Mouse (Mus musculus) liver, postnatal 0 days (tissue): ENCODE measurements around the gene Olfr1226. TPM values are rescaled to one million over a fixed set of nuclear protein-coding genes. Genes with fewer than 3 reads are reported as not detected.
"Not testable (repeated sequence)": the region's sequence is repeated elsewhere in the genome, so short reads cannot be mapped to it uniquely, and the experiment has no call there.

Source experiments
- ATAC-seq: fragments of 200-750 bp; cut with Nextera tagmentation; 2 replicates; pipeline ENCODE4 v1.8.0; 2017; ENCODE audit warnings: mild to moderate bottlenecking, moderate library complexity
- DNase-seq: peaks from one replicate; pipeline ENCODE4 v3.0.0-alpha.2; 2016
- H3K27ac ChIP-seq: fragments of 300-500 bp; sonication (generic); 2 replicates; pipeline ENCODE4 v1.5.1; 2014; ENCODE audit warnings: antibody characterized with exemption, moderate library complexity, mild to moderate bottlenecking, low read depth
- H3K27me3 ChIP-seq: fragments of 300-500 bp; sonication (generic); 2 replicates; pipeline ENCODE4 v1.6.1; 2014; ENCODE audit warnings: low read length, control low read depth, mixed read lengths; ENCODE audit not compliant: insufficient read depth
- H3K36me3 ChIP-seq: fragments of 300-500 bp; sonication (generic); replicated peaks from 2 replicates; pipeline ENCODE4 v1.6.1; 2014; ENCODE audit warnings: mild to moderate bottlenecking, control low read depth, low read length, moderate library complexity, mixed read lengths; ENCODE audit not compliant: insufficient read depth
- H3K4me1 ChIP-seq: fragments of 300-500 bp; sonication (generic); 2 replicates; pipeline ENCODE4 v1.6.1; 2014; ENCODE audit warnings: antibody characterized with exemption, mild to moderate bottlenecking, control low read depth; ENCODE audit not compliant: insufficient read depth
- H3K4me2 ChIP-seq: fragments of 300-500 bp; sonication (generic); 2 replicates; pipeline ENCODE4 v1.6.1; 2014; ENCODE audit warnings: low read depth, mild to moderate bottlenecking, low read length, moderate library complexity, mixed read lengths
- H3K4me3 ChIP-seq: fragments of 300-500 bp; sonication (generic); 2 replicates; pipeline ENCODE4 v1.5.1; 2014; ENCODE audit warnings: low read depth, low read length
- H3K9ac ChIP-seq: fragments of 300-500 bp; sonication (generic); replicated peaks from 2 replicates; pipeline ENCODE4 v1.6.1; 2014; ENCODE audit warnings: mild to moderate bottlenecking, moderate library complexity
- H3K9me3 ChIP-seq: fragments of 300-500 bp; sonication (generic); 2 replicates; pipeline ENCODE4 v1.6.1; 2016; ENCODE audit warnings: mild to moderate bottlenecking, control low read depth, low read length, mixed read lengths
- CTCF ChIP-seq: sonication (generic); IDR thresholded peaks from 2 replicates; pipeline ENCODE4 v1.5.1; 2016; ENCODE audit warnings: antibody characterized with exemption, low read depth
- EP300 ChIP-seq: IDR thresholded peaks from 2 replicates; pipeline ENCODE4 v1.6.1; 2016; ENCODE audit warnings: antibody characterized with exemption, low read depth, mild to moderate bottlenecking
- WGBS: fragments of 180-500 bp; shearing (Covaris S2); extraction: QIAGEN DNeasy Blood & Tissue Kit; methylation state at CpG from one replicate; pipeline ENCODE4 v1.1.7; 2014; ENCODE audit not compliant: insufficient replicate concordance; 5-methylcytosine and 5-hydroxymethylcytosine counted together
- polyA plus RNA-seq: library from polyadenylated mRNA; unstranded; fragments of >200 nt; fragmentation: Nextera tagmentation; extraction: Ambion mirVana; gene quantifications from 2 replicates; pipeline ENCODE4 v1.2.1, GENCODE M21; 2015

Gene Olfr1226
- polyA plus RNA-seq = not detected in 2 replicates

DNA sequence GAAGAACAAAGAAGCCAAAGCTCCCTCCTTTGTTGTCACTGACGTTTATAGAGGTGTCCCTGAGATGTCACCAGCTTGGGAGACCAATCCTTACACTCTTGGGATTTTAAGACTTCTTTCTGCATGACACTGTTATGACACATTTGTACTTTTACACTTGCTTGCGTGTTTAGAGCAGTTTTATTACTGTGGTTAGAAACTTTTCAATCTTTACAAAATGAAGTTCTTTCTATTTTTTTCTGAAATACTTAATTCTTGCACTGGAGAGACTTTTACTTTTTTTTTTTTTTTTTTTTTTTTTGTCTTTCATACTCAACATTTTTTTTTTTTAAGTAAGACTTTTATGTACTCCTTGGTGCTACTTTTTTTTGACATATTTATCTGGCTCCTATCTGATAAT lies at the start of gene Olfr1226:
Olfr1226 (minus strand) TSS at position 101 of the 400 bp plus-strand sequence.
- Histone ChIP-seq H3K27me3 (no peaks in the 10 kb centered on the region), H3K4me3 (no peak within 1 kb of the TSS), H3K9me3 (no peaks in the 10 kb centered on the region; the same call in 1 of the 2 replicates), H3K4me1 (no peaks in the 10 kb centered on the region), H3K9ac (no peak within 1 kb of the TSS), H3K4me2 (no peak within 1 kb of the TSS), H3K27ac (no peak within 1 kb of the TSS), H3K36me3 (no peaks in the 10 kb centered on the region)
- ATAC-seq (no peak), DNase-seq (no peak)
- no peak for TF ChIP-seq CTCF
- TF ChIP-seq EP300 = no peak
- WGBS = 55% methylated on average over 2 of the region's 2 CpGs

DNA sequence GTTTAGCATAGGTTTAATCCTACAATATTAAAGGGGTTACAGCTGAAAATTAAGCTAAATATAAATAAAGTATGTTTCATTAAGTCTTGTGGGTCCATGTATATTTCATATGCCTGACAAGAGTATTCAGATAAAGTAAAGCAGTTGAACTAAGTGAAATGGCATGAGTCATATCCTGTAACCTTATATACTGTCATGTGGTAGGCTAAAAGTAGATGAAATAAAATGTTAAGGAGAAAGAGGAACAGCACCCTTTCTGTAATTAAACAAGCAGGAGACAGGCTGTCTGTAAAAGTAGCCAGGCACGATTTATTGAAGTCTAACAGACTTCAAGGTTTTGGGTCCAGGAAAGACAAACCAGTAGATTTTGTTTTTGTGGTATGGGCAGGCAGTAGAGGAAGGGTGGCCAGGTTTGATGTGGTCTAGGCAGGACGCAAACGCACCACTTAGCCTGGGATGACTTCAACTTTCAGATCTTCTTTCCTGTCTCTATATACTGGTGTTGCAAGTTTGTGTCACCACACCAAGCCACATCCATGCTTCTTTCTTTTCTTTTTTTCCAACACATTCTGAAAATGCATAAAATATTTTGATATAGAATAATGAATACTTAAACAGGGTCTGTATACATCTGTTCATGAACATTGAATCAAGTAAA lies 3.4 kb downstream of the Olfr1226 start:
- Histone ChIP-seq H3K4me3 (no peak overlapping the region), H3K9ac (no peak overlapping the region), H3K9me3 (no peaks in the 10 kb centered on the region; the same call in 1 of the 2 replicates), H3K4me2 (no peak overlapping the region), H3K27ac (no peak overlapping the region), H3K27me3 (no peaks in the 10 kb centered on the region), H3K4me1 (no peaks in the 10 kb centered on the region), H3K36me3 (no peaks in the 10 kb centered on the region)
- ATAC-seq (no peak), DNase-seq (no peak)
- TF ChIP-seq EP300 = no peak
- no peak for TF ChIP-seq CTCF
- 39% methylated on average over 3 of the region's 3 CpGs for WGBS

DNA sequence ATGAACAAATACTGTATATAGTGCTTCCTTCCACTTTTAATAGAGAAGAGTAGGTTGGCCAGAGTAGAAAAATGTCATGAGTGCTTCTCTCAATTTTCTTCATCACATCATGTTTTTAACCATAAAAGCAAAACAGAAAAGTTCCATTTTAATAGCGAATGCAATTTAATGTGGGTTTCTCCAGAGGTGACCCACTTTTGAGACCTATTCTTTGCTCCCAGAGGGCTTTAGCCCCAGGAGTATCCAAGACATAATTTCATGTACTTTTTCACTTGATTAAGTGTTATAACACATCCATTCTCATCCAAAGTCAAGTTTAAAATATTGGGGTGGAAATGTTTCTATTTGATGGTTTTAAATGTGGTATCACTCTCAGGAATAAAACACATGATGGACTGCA lies 25.3 kb downstream of the Olfr1226 start, which contains the start of gene Olfr1225:
Olfr1225 (minus strand) TSS at position 101 of the 400 bp plus-strand sequence.
- WGBS = 79% methylated on average over 1 of the region's 1 CpGs
- no peaks in the 10 kb centered on the region; the same call in 1 of the 2 replicates for H3K9me3 ChIP-seq
- no peak within 1 kb of the TSS for H3K9ac ChIP-seq
- H3K4me3 ChIP-seq = no peak within 1 kb of the TSS
- H3K4me2 ChIP-seq = no peak within 1 kb of the TSS
- DNase-seq (no peak), ATAC-seq (no peak)
- H3K27ac ChIP-seq = no peak within 1 kb of the TSS
- no peaks in the 10 kb centered on the region for H3K4me1 ChIP-seq
- H3K27me3 ChIP-seq = no peaks in the 10 kb centered on the region
- no peaks in the 10 kb centered on the region for H3K36me3 ChIP-seq
- no peak for TF ChIP-seq EP300
- TF ChIP-seq CTCF = no peak

DNA sequence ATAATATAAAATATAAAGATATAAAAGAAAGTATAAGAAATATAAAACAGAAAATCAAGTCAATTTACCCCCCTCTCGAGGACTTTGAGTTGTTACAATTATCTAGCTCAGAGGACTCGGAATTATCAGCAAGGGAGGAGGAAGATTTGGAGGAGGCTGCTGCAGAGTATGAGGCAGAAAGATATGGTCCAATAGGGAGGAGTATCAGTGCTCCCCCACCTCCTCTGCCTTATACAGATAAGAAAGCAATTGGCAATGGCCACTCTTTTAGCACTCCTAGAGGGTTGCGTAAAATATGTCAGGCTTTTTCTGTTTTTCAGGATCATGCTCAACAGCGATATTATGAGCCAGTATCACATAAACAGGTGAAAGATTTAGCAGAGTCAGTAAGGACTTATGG lies 35.1 kb downstream of the Olfr1226 start:
- H3K9me3 ChIP-seq, DNase-seq, H3K4me2 ChIP-seq, H3K4me3 ChIP-seq, H3K9ac ChIP-seq, H3K27me3 ChIP-seq, H3K4me1 ChIP-seq, ATAC-seq, H3K27ac ChIP-seq, H3K36me3 ChIP-seq: not testable (repeated sequence)
- 75% methylated on average over 4 of the region's 4 CpGs for WGBS

DNA sequence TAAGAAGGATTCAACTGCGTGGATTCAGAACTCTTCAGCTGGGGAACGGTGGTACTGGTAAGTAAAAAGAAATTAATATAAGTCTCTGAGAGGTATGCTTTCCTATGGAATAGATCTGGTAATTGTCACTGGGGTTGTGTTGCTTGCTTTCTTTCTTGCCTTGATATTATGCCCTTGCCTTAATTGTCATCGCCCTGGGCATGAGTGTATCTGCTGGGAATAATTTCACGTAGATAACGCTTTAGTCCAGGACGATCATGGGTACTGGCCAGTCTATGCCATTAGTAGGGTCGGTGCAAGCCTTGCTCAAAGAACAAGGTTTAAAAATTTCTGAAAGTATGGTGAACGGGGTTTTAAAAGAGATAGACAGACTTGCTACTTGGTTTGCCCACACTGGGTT lies 35.9 kb downstream of the Olfr1226 start, which contains the start of gene Olfr1224-ps1:
Olfr1224-ps1 (minus strand) TSS at position 101 of the 400 bp plus-strand sequence.
- WGBS = 84% methylated on average over 8 of the region's 8 CpGs

DNA sequence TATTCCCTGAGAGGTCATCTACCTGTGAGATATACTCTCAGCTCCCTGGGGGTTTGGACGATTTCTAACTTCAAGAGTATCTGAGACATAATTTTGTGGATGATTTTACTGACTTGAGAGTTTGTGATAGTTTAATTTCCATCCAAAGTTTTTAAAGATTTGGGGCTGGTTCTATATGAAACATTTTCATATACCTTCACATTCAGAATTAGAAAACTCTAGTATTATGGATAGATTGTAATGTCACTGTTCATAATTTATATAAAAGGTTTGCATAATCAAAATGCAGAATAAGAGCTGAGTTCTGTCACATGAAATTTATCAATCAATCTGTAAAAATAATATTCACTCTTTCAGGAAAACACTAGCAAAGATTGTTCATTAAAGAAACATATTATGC lies 48.4 kb downstream of the Olfr1226 start, which contains the start of gene Olfr1223:
Olfr1223 (minus strand) TSS at position 101 of the 400 bp plus-strand sequence.
- Histone ChIP-seq H3K9me3 (no peaks in the 10 kb centered on the region), H3K4me3 (no peak within 1 kb of the TSS), H3K27ac (no peak within 1 kb of the TSS), H3K36me3 (no peaks in the 10 kb centered on the region), H3K4me1 (no peaks in the 10 kb centered on the region), H3K4me2 (no peak within 1 kb of the TSS), H3K9ac (no peak within 1 kb of the TSS), H3K27me3 (no peaks in the 10 kb centered on the region)
- WGBS = 49% methylated on average over 1 of the region's 1 CpGs
- no peak for ATAC-seq
- DNase-seq = no peak
- TF ChIP-seq EP300 (no peak), CTCF (no peak)

More for the DNA sequence above, 35.9 kb downstream of the Olfr1226 start, which contains the start of gene Olfr1224-ps1:
- not testable (repeated sequence) for H3K4me1 ChIP-seq, H3K4me2 ChIP-seq, H3K4me3 ChIP-seq, H3K27ac ChIP-seq, H3K9me3 ChIP-seq, H3K9ac ChIP-seq, H3K27me3 ChIP-seq, ATAC-seq, H3K36me3 ChIP-seq, DNase-seq

Other genes with a start within 250 kb of the Olfr1226 start
- not detected in 2 replicates for gene Olfr1212, start 246.1 kb downstream of the Olfr1226 start, polyA plus RNA-seq
- not detected in 2 replicates for gene Gm13762, start 219.8 kb downstream of the Olfr1226 start, polyA plus RNA-seq
- gene Olfr1214, start 207.4 kb downstream of the Olfr1226 start, polyA plus RNA-seq = not detected in 2 replicates
- not detected in 2 replicates for gene Olfr1215, start 193.1 kb downstream of the Olfr1226 start, polyA plus RNA-seq
- gene Olfr1216, start 181.7 kb downstream of the Olfr1226 start, polyA plus RNA-seq = not detected in 2 replicates
- not detected in 2 replicates for gene Olfr1217, start 168.0 kb downstream of the Olfr1226 start, polyA plus RNA-seq
- not detected in 2 replicates for gene Olfr1218, start 138.9 kb downstream of the Olfr1226 start, polyA plus RNA-seq
- gene Olfr1219, start 116.5 kb downstream of the Olfr1226 start, polyA plus RNA-seq = not detected in 2 replicates
- gene Olfr1220, start 93.2 kb downstream of the Olfr1226 start, polyA plus RNA-seq = not detected in 2 replicates
- not detected in 2 replicates for gene Olfr1221, start 82.8 kb downstream of the Olfr1226 start, polyA plus RNA-seq
- gene Olfr1222, start 67.0 kb downstream of the Olfr1226 start, polyA plus RNA-seq = not detected in 2 replicates
- gene Olfr1223, start 48.5 kb downstream of the Olfr1226 start, polyA plus RNA-seq = not detected in 2 replicates
- not detected in 2 replicates for gene Olfr1224-ps1, start 36.0 kb downstream of the Olfr1226 start, polyA plus RNA-seq
- not detected in 2 replicates for gene Olfr1225, start 25.4 kb downstream of the Olfr1226 start, polyA plus RNA-seq
- not detected in 2 replicates for gene Olfr1228, start 54.0 kb upstream of the Olfr1226 start, polyA plus RNA-seq
- gene Olfr1229, start 88.0 kb upstream of the Olfr1226 start, polyA plus RNA-seq = not detected in 2 replicates
- not detected in 2 replicates for gene Olfr1230, start 97.2 kb upstream of the Olfr1226 start, polyA plus RNA-seq
- not detected in 2 replicates for gene Olfr1231, start 107.0 kb upstream of the Olfr1226 start, polyA plus RNA-seq
- not detected in 2 replicates for gene Olfr1232, start 129.6 kb upstream of the Olfr1226 start, polyA plus RNA-seq
- gene Olfr1233, start 142.3 kb upstream of the Olfr1226 start, polyA plus RNA-seq = not detected in 2 replicates
- gene Olfr1234, start 164.8 kb upstream of the Olfr1226 start, polyA plus RNA-seq = not detected in 2 replicates
- gene Olfr1238, start 209.6 kb upstream of the Olfr1226 start, polyA plus RNA-seq = not detected in 2 replicates
- not detected in 2 replicates for gene Olfr1239, start 220.4 kb upstream of the Olfr1226 start, polyA plus RNA-seq
- gene Olfr1240, start 243.0 kb upstream of the Olfr1226 start, polyA plus RNA-seq = not detected in 2 replicates